Mouse (Mus musculus) limb, embryonic 14.5 days (tissue): ENCODE measurements around the gene Ube2z. TPM values are rescaled to one million over a fixed set of nuclear protein-coding genes. Genes with fewer than 3 reads are reported as not detected.

Experiments used
- ATAC-seq: fragments of 200-750 bp; cut with Nextera tagmentation; 2 replicates; pipeline ENCODE4 v1.8.0; 2017; ENCODE audit warnings: low read depth, moderate number of reproducible peaks, moderate TSS enrichment; ENCODE audit not compliant: low FRiP score
- DNase-seq: peaks from one replicate; pipeline ENCODE4 v3.0.0-alpha.2; 2015; ENCODE audit warnings: low spot score
- H3K27ac ChIP-seq: fragments of 300-500 bp; sonication (generic); replicated peaks from 2 replicates; pipeline ENCODE4 v1.5.1; 2014; ENCODE audit warnings: low read depth, mild to moderate bottlenecking, low read length, moderate library complexity, mixed read lengths
- H3K27me3 ChIP-seq: fragments of 300-500 bp; sonication (generic); 2 replicates; pipeline ENCODE4 v1.6.1; 2014; ENCODE audit warnings: low read length, mixed read lengths; ENCODE audit not compliant: control insufficient read depth, insufficient read depth
- H3K36me3 ChIP-seq: fragments of 300-500 bp; sonication (generic); 2 replicates; pipeline ENCODE4 v1.6.1; 2014; ENCODE audit warnings: mild to moderate bottlenecking, low read length, moderate library complexity, mixed read lengths; ENCODE audit not compliant: control insufficient read depth, insufficient read depth
- H3K4me1 ChIP-seq: fragments of 300-500 bp; sonication (generic); 2 replicates; pipeline ENCODE4 v1.6.1; 2014; ENCODE audit warnings: antibody characterized with exemption, low read length, mixed read lengths; ENCODE audit not compliant: control insufficient read depth, insufficient read depth
- H3K4me2 ChIP-seq: fragments of 300-500 bp; sonication (generic); replicated peaks from 2 replicates; pipeline ENCODE4 v1.6.1; 2014; ENCODE audit warnings: low read depth, mild to moderate bottlenecking, low read length, moderate library complexity; ENCODE audit not compliant: severe bottlenecking
- H3K4me3 ChIP-seq: fragments of 300-500 bp; sonication (generic); replicated peaks from 2 replicates; pipeline ENCODE4 v1.5.1; 2014; ENCODE audit warnings: low read length
- H3K9ac ChIP-seq: fragments of 300-500 bp; sonication (generic); 2 replicates; pipeline ENCODE4 v1.6.1; 2014; ENCODE audit warnings: mild to moderate bottlenecking, low read depth, low read length, moderate library complexity; ENCODE audit not compliant: severe bottlenecking
- H3K9me3 ChIP-seq: fragments of 300-500 bp; sonication (generic); 2 replicates; pipeline ENCODE4 v1.6.1; 2016; ENCODE audit warnings: low read length; ENCODE audit not compliant: control insufficient read depth
- POLR2A ChIP-seq: fragments of 200-500 bp; IDR thresholded peaks from 2 replicates; pipeline ENCODE4 v1.8.0; 2012; ENCODE audit warnings: inconsistent platforms, mild to moderate bottlenecking, moderate library complexity, borderline replicate concordance; ENCODE audit not compliant: insufficient read depth, insufficient read length; ENCODE audit errors: extremely low read depth
- WGBS: fragments of 180-500 bp; shearing (Covaris S2); extraction: QIAGEN DNeasy Blood & Tissue Kit; methylation state at CpG from one replicate; pipeline ENCODE4 v1.1.7; 2014; 5-methylcytosine and 5-hydroxymethylcytosine counted together
- polyA plus RNA-seq, 2 experiments: library from polyadenylated mRNA; depleted of rRNA in 1 of 2; stranded (reverse) in 1 of 2; unstranded in 1 of 2; fragments of >200 nt; fragmentation: Nextera tagmentation in 1 of 2; extraction: Ambion mirVana in 1 of 2; gene quantifications; 2 replicates each; pipeline versions ENCODE4 v1.2.1 to v1.2.3; 2012 to 2014

Ube2z gene
- polyA plus RNA-seq, 2 experiments, result 40.9 to 68.9 TPM

DNA sequence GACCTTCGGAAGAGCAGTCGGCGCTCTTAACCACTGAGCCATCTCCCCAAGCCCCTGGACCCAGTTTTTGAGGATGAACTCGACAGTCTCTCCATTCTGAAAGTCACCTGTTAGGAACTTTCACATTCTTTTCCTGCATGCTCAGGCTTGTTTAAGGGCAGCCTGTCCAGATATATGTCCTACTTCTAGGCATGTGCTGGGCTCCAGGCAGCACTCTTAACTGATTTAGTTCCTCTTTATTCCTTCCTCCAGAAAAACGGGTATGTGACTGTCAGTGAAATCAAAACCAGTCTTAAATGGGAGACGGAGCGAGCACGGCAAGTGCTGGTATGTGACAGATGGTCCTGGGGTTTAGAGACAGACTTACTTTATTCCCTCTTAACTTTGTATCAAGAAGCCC is 19.2 kb downstream of the Ube2z start:
- H3K4me1 ChIP-seq, result no peaks in the 10 kb centered on the region
- H3K4me3 ChIP-seq, result no peak overlapping the region
- no peak overlapping the region for H3K9ac ChIP-seq
- ATAC-seq (peak; percentile 16; the same call in 1 of the 2 replicates), DNase-seq (no peak)
- peaks cover 63% of the 10 kb centered on the region for H3K36me3 ChIP-seq
- H3K9me3 ChIP-seq, result no peaks in the 10 kb centered on the region
- H3K27ac ChIP-seq, result no peak overlapping the region
- no peaks in the 10 kb centered on the region for H3K27me3 ChIP-seq
- TF ChIP-seq POLR2A, result no peak
- no peak overlapping the region for H3K4me2 ChIP-seq
- WGBS, result 77% methylated on average over 8 of the region's 8 CpGs

- no peak overlapping the region for H3K9ac ChIP-seq
- DNase-seq (no peak), ATAC-seq (no peak)
- no peak for TF ChIP-seq POLR2A
- no peak overlapping the region for H3K27ac ChIP-seq
- no peaks in the 10 kb centered on the region for H3K4me1 ChIP-seq
- WGBS, result 90% methylated on average over 11 of the region's 11 CpGs
- no peaks in the 10 kb centered on the region for H3K27me3 ChIP-seq
- H3K4me2 ChIP-seq, result no peak overlapping the region
- H3K36me3 ChIP-seq, result peaks cover 57% of the 10 kb centered on the region
- H3K4me3 ChIP-seq, result no peak overlapping the region
- H3K9me3 ChIP-seq, result no peaks in the 10 kb centered on the region
Observed at GRCm38 (mm10) chr11:96044803-96045567, 20.2 kb downstream of the Ube2z start.

- 100% methylated on average over 1 of the region's 1 CpGs for WGBS
- no peaks in the 10 kb centered on the region for H3K9me3 ChIP-seq
- peaks cover 11% of the 10 kb centered on the region for H3K4me1 ChIP-seq
- DNase-seq (no peak), ATAC-seq (no peak)
- H3K4me2 ChIP-seq, result no peak overlapping the region
- TF ChIP-seq POLR2A, result no peak
- H3K36me3 ChIP-seq, result peaks cover 26% of the 10 kb centered on the region
- no peak overlapping the region for H3K9ac ChIP-seq
- no peak overlapping the region for H3K4me3 ChIP-seq
- no peak overlapping the region for H3K27ac ChIP-seq
- no peaks in the 10 kb centered on the region for H3K27me3 ChIP-seq
Observed at GRCm38 (mm10) chr11:96038560-96038959, 26.6 kb downstream of the Ube2z start.

DNA sequence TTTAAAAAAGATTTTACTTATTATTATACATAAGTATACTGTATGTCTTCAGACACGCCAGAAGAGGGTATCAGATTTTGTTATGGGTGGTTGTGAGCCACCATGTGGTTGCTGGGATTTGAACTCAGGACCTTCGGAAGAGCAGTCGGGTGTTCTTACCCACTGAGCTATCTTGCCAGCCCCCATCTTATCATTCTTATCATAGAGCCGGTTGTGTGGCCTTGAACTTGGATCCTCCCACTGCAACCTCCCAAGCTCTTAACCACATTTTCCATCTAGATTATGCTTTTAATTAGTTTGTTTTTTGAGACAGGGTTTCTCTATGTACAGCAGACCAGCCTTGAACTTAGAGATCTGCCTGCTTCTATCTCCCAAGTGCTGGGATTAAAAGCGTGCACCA is 27.7 kb downstream of the Ube2z start:
- no peak for ATAC-seq
- H3K9me3 ChIP-seq, result no peaks in the 10 kb centered on the region

GRCm38 (mm10) chr11:96035133-96035532 is 30.1 kb downstream of the Ube2z start:
- TF ChIP-seq POLR2A, result no peak
- ATAC-seq (no peak), DNase-seq (no peak)
- no peaks in the 10 kb centered on the region for H3K27me3 ChIP-seq
- H3K9me3 ChIP-seq, result no peaks in the 10 kb centered on the region
- 15% methylated on average over 6 of the region's 6 CpGs for WGBS
- peak overlapping the region; percentile 68 for H3K9ac ChIP-seq
- H3K4me2 ChIP-seq, result peak overlapping the region; percentile 84
- H3K4me1 ChIP-seq, result peaks cover 11% of the 10 kb centered on the region
- peak overlapping the region; percentile 65 for H3K4me3 ChIP-seq
- H3K27ac ChIP-seq, result no peak overlapping the region
- peaks cover 10% of the 10 kb centered on the region for H3K36me3 ChIP-seq

More for the DNA sequence above, 27.7 kb downstream of the Ube2z start:
- H3K4me3 ChIP-seq, result no peak overlapping the region
- peaks cover 25% of the 10 kb centered on the region for H3K36me3 ChIP-seq
- H3K9ac ChIP-seq, result no peak overlapping the region
- H3K27me3 ChIP-seq, result no peaks in the 10 kb centered on the region
- H3K27ac ChIP-seq, result no peak overlapping the region
- DNase-seq, result no peak
- H3K4me2 ChIP-seq, result no peak overlapping the region
- TF ChIP-seq POLR2A, result no peak
- peaks cover 11% of the 10 kb centered on the region for H3K4me1 ChIP-seq
- 93% methylated on average over 5 of the region's 5 CpGs for WGBS

DNA sequence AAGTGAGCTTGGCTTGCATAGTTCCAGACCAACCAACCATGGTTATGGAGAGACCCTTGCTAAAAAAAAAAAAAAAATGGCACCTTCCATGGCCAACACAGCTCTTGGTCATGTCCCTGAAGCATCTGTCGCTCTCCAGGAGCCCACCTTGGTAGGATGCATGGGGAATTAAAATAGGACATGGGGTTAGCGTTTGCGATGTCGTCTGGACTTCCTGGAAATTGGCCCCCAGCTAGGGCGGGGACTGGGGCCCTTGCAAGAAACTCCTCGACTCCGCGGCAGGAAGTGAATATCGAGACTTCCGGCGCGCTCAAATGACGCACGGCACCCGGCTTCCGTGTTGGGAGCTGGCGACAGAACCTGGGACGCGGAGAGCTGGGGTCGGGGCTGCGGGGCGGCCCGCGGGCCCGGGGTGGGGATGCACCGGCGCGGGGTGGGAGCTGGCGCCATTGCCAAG is 30.6 kb downstream of the Ube2z start, which contains the start of gene Snf8:
TSS of gene Snf8 (plus strand) at position 290 of the 457 bp plus-strand sequence.
- no peaks in the 10 kb centered on the region for H3K9me3 ChIP-seq
- H3K36me3 ChIP-seq, result peaks cover 10% of the 10 kb centered on the region
- H3K27me3 ChIP-seq, result no peaks in the 10 kb centered on the region
- H3K4me1 ChIP-seq, result peaks cover 11% of the 10 kb centered on the region
- peak within 1 kb of the TSS; percentile 65 for H3K4me3 ChIP-seq
- TF ChIP-seq POLR2A, result peak; percentile 57; the same call in 1 of the 2 replicates
- ATAC-seq (peak; percentile 88), DNase-seq (peak; percentile 93)
- H3K27ac ChIP-seq, result no peak within 1 kb of the TSS
- 0% methylated on average over 28 of the region's 29 CpGs for WGBS
- peak within 1 kb of the TSS; percentile 68 for H3K9ac ChIP-seq
- peak within 1 kb of the TSS; percentile 84 for H3K4me2 ChIP-seq
